Mouse (Mus musculus): ENCODE results near the gene Kras.

Gene Kras

DNA sequence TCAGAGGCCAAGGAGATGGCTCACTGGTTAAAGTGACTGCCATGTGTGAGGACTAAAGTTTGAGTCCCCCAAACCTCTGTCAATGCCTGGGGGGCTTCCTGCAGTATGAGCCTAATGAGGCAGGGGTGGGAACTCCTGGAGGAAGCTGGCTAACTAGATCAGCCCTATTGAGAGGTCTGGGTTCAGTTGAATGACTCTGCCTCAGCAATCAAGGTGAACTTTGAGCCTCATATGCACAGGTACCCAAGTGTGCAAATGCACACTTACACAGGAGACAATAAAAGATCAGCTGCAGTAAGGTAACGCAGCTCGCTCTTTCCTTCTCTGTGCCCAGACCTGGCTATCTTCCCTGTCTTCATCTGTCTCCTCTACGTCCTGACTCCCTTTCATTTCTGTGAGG, 57.0 kb downstream of the Kras start:
- no peak for DNase-seq (ENCODE audit: low read depth, low spot score)

DNA sequence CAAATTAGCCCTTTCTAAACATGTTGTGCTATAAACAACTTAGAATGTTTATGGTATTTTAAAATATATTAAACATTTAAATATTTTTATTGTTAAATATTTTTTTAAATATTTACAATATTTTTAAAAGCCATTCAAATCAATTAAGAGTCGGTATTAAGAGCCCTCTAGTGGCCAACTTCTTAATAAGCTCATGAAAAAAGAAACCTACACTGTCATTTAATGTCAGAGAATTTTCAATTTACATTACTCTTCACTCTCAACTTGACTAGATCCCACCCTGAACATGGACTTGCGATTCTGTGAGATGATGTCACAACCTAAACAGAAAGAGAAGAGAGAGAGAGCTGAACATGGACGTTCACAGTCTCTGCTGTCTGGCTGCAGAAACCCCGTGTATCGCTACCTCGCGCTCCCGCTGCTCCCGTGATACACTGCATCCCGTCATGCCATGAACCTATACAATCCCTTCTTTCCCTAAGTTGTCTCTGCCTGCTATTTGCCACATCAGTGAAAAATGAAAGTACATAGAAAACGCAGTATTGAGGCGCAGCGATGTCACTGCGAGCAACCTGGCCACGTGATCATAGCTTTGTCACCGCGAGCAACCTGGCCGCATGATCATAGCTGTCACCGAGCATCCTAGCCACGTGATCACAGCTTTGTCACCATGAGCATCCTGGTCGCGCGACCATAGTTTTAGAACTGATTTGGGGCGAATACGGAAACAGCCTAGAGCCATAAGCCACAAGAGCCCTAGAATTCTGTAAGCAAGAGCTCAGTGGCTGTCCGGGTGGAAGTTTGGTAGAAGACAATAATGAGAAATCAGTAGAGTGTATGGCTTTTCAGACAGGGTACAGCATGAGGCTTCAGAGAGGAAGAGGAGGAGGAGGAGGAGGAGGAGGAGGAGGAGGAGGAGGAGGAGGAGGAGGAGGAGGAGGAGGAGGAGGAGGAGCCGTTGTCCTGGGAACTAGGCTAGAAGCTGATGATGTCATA, 62.6 kb downstream of the Kras start:
- DNase-seq (ENCODE audit: low read depth, low spot score) = peak; percentile 51

DNA sequence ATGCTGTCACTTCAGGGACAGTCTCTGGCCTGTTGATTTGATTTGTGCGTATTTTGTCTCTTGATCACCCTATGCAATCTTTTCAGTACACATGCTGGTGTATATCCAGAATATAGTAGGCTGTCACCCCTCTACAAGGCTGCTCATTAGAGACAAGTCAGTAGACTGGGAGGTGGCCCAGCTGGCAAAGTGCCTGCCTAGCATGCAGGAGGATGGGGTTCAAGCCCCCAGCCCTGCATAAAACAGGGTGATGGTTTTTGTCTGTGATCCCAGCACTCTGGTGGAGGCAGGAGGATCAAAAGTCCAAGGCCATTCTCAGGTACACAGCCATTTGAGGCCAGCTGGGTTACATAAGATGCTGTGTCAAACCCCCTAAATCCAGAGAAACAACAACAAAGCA, 63.9 kb downstream of the Kras start:
- DNase-seq (ENCODE audit: low read depth, low spot score) = no peak

DNA sequence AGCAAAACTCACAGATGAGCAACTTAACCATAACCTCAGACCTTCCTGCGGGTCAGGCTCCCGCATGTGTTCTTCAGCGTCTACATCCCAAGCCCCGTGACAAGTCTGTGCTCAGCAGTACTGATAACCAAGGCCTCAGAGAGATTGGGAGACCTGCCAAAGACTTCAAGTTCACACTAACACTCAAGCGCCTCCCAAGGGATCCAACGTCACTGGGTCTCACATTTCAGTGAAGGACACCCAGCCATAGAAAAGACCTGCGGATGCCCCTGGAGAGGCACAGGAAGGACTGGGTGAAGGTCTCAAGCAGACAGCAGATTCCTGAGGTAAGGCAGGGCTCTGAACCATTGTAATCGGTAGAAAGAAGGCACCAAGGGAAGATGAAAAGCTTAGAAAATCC, 68.0 kb downstream of the Kras start:
- DNase-seq (ENCODE audit: low read depth, low spot score) = no peak

DNA sequence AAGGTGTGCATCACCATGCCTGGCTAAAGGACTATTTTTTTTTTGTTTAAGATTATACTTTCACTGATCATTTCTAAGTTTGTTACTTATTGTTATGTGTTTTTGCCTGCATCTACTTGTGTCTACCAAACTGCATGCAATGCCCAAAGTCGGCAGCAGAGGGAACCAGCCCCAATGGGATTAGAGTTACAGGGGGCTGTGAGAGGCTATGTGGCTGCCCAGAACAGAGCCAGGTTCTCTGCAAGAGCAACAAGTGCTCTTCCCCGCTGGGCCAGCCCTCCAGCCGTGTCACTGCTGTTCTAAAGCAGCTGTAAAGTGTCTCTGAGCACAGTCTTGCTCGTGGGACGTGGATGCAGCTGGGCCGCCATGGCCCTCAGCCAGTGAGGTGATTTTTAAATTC, 70.4 kb downstream of the Kras start:
- DNase-seq (ENCODE audit: low read depth, low spot score) = peak; percentile 86

DNA sequence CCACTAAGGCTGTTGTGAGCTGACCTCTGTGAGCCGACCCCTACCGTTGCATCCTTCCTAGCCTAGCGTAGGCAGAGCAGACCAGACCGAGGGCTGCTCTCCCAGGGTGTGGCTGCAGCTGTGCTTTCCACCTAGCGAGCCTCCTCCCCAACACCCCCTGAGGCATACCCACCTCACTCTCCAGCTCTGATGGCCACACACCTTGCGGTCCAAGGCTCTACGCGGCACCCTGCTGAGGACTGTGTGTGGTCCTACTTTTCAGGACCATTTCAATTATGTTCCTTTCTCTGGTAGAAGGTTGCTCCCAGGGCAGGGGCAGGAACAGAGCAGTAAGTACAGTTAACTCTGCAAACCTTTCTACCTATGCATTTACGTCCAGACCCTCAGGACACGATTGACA, 73.6 kb downstream of the Kras start:
- DNase-seq (ENCODE audit: low read depth, low spot score) = peak; percentile 72

DNA sequence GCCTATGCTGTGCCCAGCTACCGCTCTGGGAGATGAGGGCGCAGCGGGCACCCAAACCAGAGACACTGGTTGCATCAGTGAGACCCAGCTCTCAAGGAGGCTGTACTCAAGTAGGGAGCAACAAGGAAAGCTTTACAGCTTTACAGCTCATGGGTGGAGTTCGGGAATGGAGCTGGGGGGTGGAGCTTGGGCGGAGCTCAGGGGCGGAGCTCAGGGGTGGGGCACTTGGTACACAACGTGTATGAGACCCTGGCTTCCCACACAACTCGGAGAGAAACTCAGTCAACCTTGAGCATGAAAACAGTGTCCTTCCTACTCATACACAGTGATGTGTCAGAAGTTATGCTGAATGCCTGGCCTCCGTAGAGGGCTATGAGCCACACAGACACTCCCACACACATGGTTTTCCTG, 74.5 kb downstream of the Kras start:
- peak; percentile 86 for DNase-seq (ENCODE audit: low read depth, low spot score)

DNA sequence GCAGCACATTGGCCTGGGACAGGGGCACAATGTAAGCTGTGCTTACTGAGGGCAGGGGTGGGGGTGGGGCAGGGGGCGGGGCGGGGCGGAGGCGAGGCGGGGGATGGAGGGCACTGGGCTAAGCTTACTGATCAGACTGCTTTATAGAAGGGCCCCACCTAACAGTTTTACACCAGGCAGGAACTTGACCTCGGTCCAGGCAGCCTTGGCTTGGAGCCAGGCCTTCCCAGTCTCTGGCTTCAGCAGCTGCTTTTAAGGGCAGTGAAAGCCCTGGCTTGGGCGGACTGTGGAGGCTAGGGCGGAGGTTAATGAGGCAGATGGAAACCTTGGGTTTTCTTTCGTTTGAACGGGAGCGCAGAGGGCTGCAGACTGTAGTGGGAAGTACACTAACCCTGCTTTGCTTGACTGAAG, 76.3 kb downstream of the Kras start:
- peak; percentile 71 for DNase-seq (ENCODE audit: low read depth, low spot score)

DNA sequence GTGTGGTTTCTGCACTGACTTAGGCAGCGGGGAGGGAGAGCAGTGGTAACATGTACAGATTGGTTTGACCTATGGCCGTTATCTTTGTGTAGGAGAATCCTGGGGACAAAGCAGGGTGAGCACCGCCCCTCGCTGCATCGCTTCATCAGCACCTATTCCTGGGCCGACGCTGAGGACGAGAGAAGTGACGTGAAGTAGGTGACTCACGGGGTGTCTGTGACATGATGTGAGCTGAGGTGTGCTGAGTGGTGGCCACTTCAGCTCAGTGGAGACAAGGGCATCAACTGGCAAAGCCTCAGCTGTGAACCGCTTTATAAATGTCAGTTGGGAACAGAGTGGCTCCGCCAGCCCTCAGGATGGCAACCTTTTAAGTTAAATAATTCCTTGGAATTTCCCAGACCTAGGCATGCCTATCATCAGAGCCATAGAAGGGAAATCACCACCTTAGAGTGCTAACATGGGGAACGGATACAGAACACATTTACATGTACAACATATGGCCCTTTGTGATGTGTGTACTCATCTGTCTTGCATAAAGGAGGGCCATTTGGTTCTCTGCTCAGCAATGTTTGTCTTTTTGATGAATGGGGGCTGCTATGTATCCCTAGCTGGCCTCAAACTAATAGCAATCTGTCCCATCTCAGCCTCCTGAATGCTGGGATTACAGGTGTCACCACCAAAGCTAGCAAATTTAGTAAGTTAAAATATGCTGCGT, 78.0 kb downstream of the Kras start:
- no peak for DNase-seq (ENCODE audit: low read depth, low spot score)
